Mouse (Mus musculus) stomach, embryonic 14.5 days (tissue): ENCODE measurements around the gene Zbtb1. TPM values are rescaled to one million over a fixed set of nuclear protein-coding genes. Genes with fewer than 3 reads are reported as not detected.

Source experiments
- ATAC-seq: fragments of 200-750 bp; cut with Nextera tagmentation; 2 replicates; pipeline ENCODE4 v1.8.0; 2017; ENCODE audit warnings: low read depth, moderate TSS enrichment; ENCODE audit not compliant: insufficient number of reproducible peaks, insufficient read depth, low FRiP score
- H3K27ac ChIP-seq: fragments of 300-500 bp; sonication (generic); 2 replicates; pipeline ENCODE4 v1.5.1; 2014; ENCODE audit warnings: mild to moderate bottlenecking, low read length, moderate library complexity, mixed read lengths
- H3K27me3 ChIP-seq: fragments of 300-500 bp; sonication (generic); 2 replicates; pipeline ENCODE4 v1.6.1; 2014; ENCODE audit warnings: low read length, control low read depth, mixed read lengths; ENCODE audit not compliant: control insufficient read depth, insufficient read depth
- H3K36me3 ChIP-seq: fragments of 300-500 bp; sonication (generic); 2 replicates; pipeline ENCODE4 v1.6.1; 2014; ENCODE audit warnings: mild to moderate bottlenecking, control low read depth, low read length, moderate library complexity, mixed read lengths; ENCODE audit not compliant: control insufficient read depth, insufficient read depth
- H3K4me1 ChIP-seq: fragments of 300-500 bp; sonication (generic); 2 replicates; pipeline ENCODE4 v1.6.1; 2014; ENCODE audit warnings: low read length, control low read depth, mixed read lengths; ENCODE audit not compliant: control insufficient read depth, insufficient read depth
- H3K4me2 ChIP-seq: fragments of 300-500 bp; sonication (generic); replicated peaks from 2 replicates; pipeline ENCODE4 v1.6.1; 2014; ENCODE audit warnings: low read depth, low read length, control low read depth
- H3K4me3 ChIP-seq: fragments of 300-500 bp; sonication (generic); 2 replicates; pipeline ENCODE4 v1.5.1; 2014; ENCODE audit warnings: low read depth, low read length, control low read depth
- H3K9ac ChIP-seq: fragments of 300-500 bp; sonication (generic); replicated peaks from 2 replicates; pipeline ENCODE4 v1.6.1; 2014; ENCODE audit warnings: low read depth, mild to moderate bottlenecking, control low read depth, low read length, moderate library complexity, mixed read lengths
- H3K9me3 ChIP-seq: fragments of 300-500 bp; sonication (generic); 2 replicates; pipeline ENCODE4 v1.6.1; 2016; ENCODE audit warnings: low read depth, low read length, control low read depth; ENCODE audit not compliant: control insufficient read depth
- WGBS: fragments of 180-500 bp; shearing (Covaris S2); extraction: QIAGEN DNeasy Blood & Tissue Kit; methylation state at CpG from one replicate; pipeline ENCODE4 v1.1.7; 2014; 5-methylcytosine and 5-hydroxymethylcytosine counted together
- polyA plus RNA-seq: library from polyadenylated mRNA; unstranded; fragments of >200 nt; fragmentation: Nextera tagmentation; extraction: Ambion mirVana; gene quantifications from 2 replicates; pipeline ENCODE4 v1.2.1, GENCODE M21; 2014

Gene Zbtb1
- polyA plus RNA-seq, 1 experiment from 2014 or later = 11.8 TPM

- Histone ChIP-seq H3K4me1 (peaks cover 18% of the 10 kb centered on the region; the same call in 1 of the 2 replicates), H3K27me3 (no peaks in the 10 kb centered on the region), H3K4me3 (no peak overlapping the region), H3K36me3 (0 out of 2 replicates have a peak, but pooled peaks cover 4% of the 10 kb centered on the region), H3K4me2 (no peak overlapping the region), H3K9ac (no peak overlapping the region), H3K9me3 (no peaks in the 10 kb centered on the region), H3K27ac (no peak overlapping the region)
- ATAC-seq = no peak
- WGBS = 77% methylated on average over 4 of the region's 4 CpGs
Measured at GRCm38 (mm10) chr12:76374911-76375310, 4.8 kb downstream of the Zbtb1 start.

GRCm38 (mm10) chr12:76375506-76375905, 5.4 kb downstream of the Zbtb1 start:
- Histone ChIP-seq H3K36me3 (0 out of 2 replicates have a peak, but pooled peaks cover 4% of the 10 kb centered on the region), H3K9me3 (no peaks in the 10 kb centered on the region), H3K9ac (no peak overlapping the region), H3K27ac (no peak overlapping the region), H3K27me3 (no peaks in the 10 kb centered on the region), H3K4me1 (peaks cover 18% of the 10 kb centered on the region; the same call in 1 of the 2 replicates), H3K4me3 (no peak overlapping the region), H3K4me2 (no peak overlapping the region)
- no peak for ATAC-seq
- WGBS = 78% methylated on average over 3 of the region's 3 CpGs

GRCm38 (mm10) chr12:76376649-76377048, 6.6 kb downstream of the Zbtb1 start:
- Histone ChIP-seq H3K9ac (no peak overlapping the region), H3K4me3 (no peak overlapping the region), H3K4me2 (no peak overlapping the region), H3K4me1 (peaks cover 18% of the 10 kb centered on the region; the same call in 1 of the 2 replicates), H3K36me3 (0 out of 2 replicates have a peak, but pooled peaks cover 4% of the 10 kb centered on the region), H3K27me3 (no peaks in the 10 kb centered on the region), H3K9me3 (no peaks in the 10 kb centered on the region), H3K27ac (no peak overlapping the region)
- 51% methylated on average over 7 of the region's 7 CpGs for WGBS
- ATAC-seq = no peak

- 94% methylated on average over 6 of the region's 6 CpGs for WGBS
- no peaks in the 10 kb centered on the region for H3K27me3 ChIP-seq
- 0 out of 2 replicates have a peak, but pooled peaks cover 4% of the 10 kb centered on the region for H3K36me3 ChIP-seq
- H3K27ac ChIP-seq = no peak overlapping the region
- no peak overlapping the region for H3K9ac ChIP-seq
- no peaks in the 10 kb centered on the region for H3K9me3 ChIP-seq
- no peak overlapping the region for H3K4me3 ChIP-seq
- ATAC-seq = no peak
- no peak overlapping the region for H3K4me2 ChIP-seq
- peaks cover 15% of the 10 kb centered on the region; the same call in 1 of the 2 replicates for H3K4me1 ChIP-seq
Measured at GRCm38 (mm10) chr12:76377059-76377458, 7.0 kb downstream of the Zbtb1 start.

GRCm38 (mm10) chr12:76377726-76378125, 7.7 kb downstream of the Zbtb1 start:
- 0 out of 2 replicates have a peak, but pooled peaks cover 4% of the 10 kb centered on the region for H3K36me3 ChIP-seq

GRCm38 (mm10) chr12:76378556-76378955, 8.5 kb downstream of the Zbtb1 start:
- no peak for ATAC-seq
- Histone ChIP-seq H3K4me3 (no peak overlapping the region), H3K4me2 (no peak overlapping the region), H3K27ac (no peak overlapping the region), H3K36me3 (0 out of 2 replicates have a peak, but pooled peaks cover 4% of the 10 kb centered on the region), H3K9ac (no peak overlapping the region), H3K27me3 (no peaks in the 10 kb centered on the region), H3K9me3 (no peaks in the 10 kb centered on the region), H3K4me1 (0 out of 2 replicates have a peak, but pooled peaks cover 5% of the 10 kb centered on the region)
- WGBS = 76% methylated on average over 5 of the region's 5 CpGs

More at GRCm38 (mm10) chr12:76377726-76378125, 7.7 kb downstream of the Zbtb1 start:
- no peak overlapping the region for H3K4me3 ChIP-seq
- no peaks in the 10 kb centered on the region for H3K27me3 ChIP-seq
- H3K9ac ChIP-seq = no peak overlapping the region
- no peak for ATAC-seq
- WGBS = 94% methylated on average over 3 of the region's 3 CpGs
- H3K9me3 ChIP-seq = no peaks in the 10 kb centered on the region
- H3K4me1 ChIP-seq = peaks cover 9% of the 10 kb centered on the region; the same call in 1 of the 2 replicates
- no peak overlapping the region for H3K27ac ChIP-seq
- H3K4me2 ChIP-seq = no peak overlapping the region

- H3K36me3 ChIP-seq = peaks cover 5% of the 10 kb centered on the region; the same call in 1 of the 2 replicates
- WGBS = 70% methylated on average over 7 of the region's 7 CpGs
- H3K4me3 ChIP-seq = no peak overlapping the region
- H3K4me1 ChIP-seq = no peaks in the 10 kb centered on the region
- no peak overlapping the region for H3K4me2 ChIP-seq
- H3K9me3 ChIP-seq = no peaks in the 10 kb centered on the region
- H3K9ac ChIP-seq = no peak overlapping the region
- H3K27me3 ChIP-seq = no peaks in the 10 kb centered on the region
- H3K27ac ChIP-seq = no peak overlapping the region
- no peak for ATAC-seq
Measured at GRCm38 (mm10) chr12:76380151-76380550, 10.1 kb downstream of the Zbtb1 start.

GRCm38 (mm10) chr12:76385342-76385741, 15.3 kb downstream of the Zbtb1 start:
- no peak overlapping the region for H3K4me3 ChIP-seq
- no peaks in the 10 kb centered on the region for H3K27me3 ChIP-seq
- H3K36me3 ChIP-seq = peaks cover 27% of the 10 kb centered on the region
- no peaks in the 10 kb centered on the region for H3K9me3 ChIP-seq
- no peak overlapping the region for H3K9ac ChIP-seq
- no peaks in the 10 kb centered on the region for H3K4me1 ChIP-seq
- 91% methylated on average over 8 of the region's 8 CpGs for WGBS
- no peak overlapping the region for H3K27ac ChIP-seq
- no peak for ATAC-seq
- H3K4me2 ChIP-seq = no peak overlapping the region

GRCm38 (mm10) chr12:76388794-76389193, 18.7 kb downstream of the Zbtb1 start:
- no peaks in the 10 kb centered on the region for H3K4me1 ChIP-seq
- no peak overlapping the region for H3K9ac ChIP-seq
- no peak overlapping the region for H3K27ac ChIP-seq
- H3K9me3 ChIP-seq = no peaks in the 10 kb centered on the region
- no peak overlapping the region for H3K4me3 ChIP-seq
- H3K4me2 ChIP-seq = no peak overlapping the region
- ATAC-seq = no peak
- 85% methylated on average over 11 of the region's 11 CpGs for WGBS
- H3K27me3 ChIP-seq = no peaks in the 10 kb centered on the region
- H3K36me3 ChIP-seq = peaks cover 29% of the 10 kb centered on the region
